Mouse (Mus musculus) neural tube, embryonic 15.5 days (tissue): Measurements from ENCODE around the gene Hist1h3d. TPM values are rescaled to one million over a fixed set of nuclear protein-coding genes. Genes with fewer than 3 reads are reported as not detected.
A peak's percentile ranks its signal among the peaks of the same experiment; 100 is the strongest.
"Not testable (repeated sequence)": the region's sequence is repeated elsewhere in the genome, so short reads cannot be mapped to it uniquely, and the experiment has no call there.

Source experiments
- ATAC-seq: fragments of 200-750 bp; cut with Nextera tagmentation; 2 replicates; pipeline ENCODE4 v1.8.0; 2017; ENCODE audit warnings: mild to moderate bottlenecking, moderate TSS enrichment, moderate library complexity; ENCODE audit not compliant: low FRiP score
- H3K27ac ChIP-seq: fragments of 300-500 bp; sonication (generic); replicated peaks from 2 replicates; pipeline ENCODE4 v1.5.1; 2015; ENCODE audit warnings: mild to moderate bottlenecking, inconsistent platforms
- H3K27me3 ChIP-seq: fragments of 300-500 bp; sonication (generic); replicated peaks from 2 replicates; pipeline ENCODE4 v1.6.1; 2015; ENCODE audit warnings: inconsistent platforms
- H3K36me3 ChIP-seq: fragments of 300-500 bp; sonication (generic); 2 replicates; pipeline ENCODE4 v1.6.1; 2015; ENCODE audit warnings: inconsistent platforms
- H3K4me1 ChIP-seq: fragments of 300-500 bp; sonication (generic); 2 replicates; pipeline ENCODE4 v1.6.1; 2015; ENCODE audit warnings: inconsistent platforms
- H3K4me2 ChIP-seq: fragments of 300-500 bp; sonication (generic); 2 replicates; pipeline ENCODE4 v1.6.1; 2015; ENCODE audit warnings: inconsistent platforms, mild to moderate bottlenecking, moderate library complexity
- H3K4me3 ChIP-seq: fragments of 300-500 bp; sonication (generic); replicated peaks from 2 replicates; pipeline ENCODE4 v1.5.1; 2015; ENCODE audit warnings: mild to moderate bottlenecking, inconsistent platforms
- H3K9ac ChIP-seq: fragments of 300-500 bp; sonication (generic); replicated peaks from 2 replicates; pipeline ENCODE4 v1.6.1; 2015; ENCODE audit warnings: mild to moderate bottlenecking, inconsistent platforms
- H3K9me3 ChIP-seq: fragments of 300-500 bp; sonication (generic); replicated peaks from 2 replicates; pipeline ENCODE4 v1.6.1; 2016; ENCODE audit warnings: inconsistent platforms
- WGBS: fragments of 180-500 bp; shearing (Covaris S2); methylation state at CpG from one replicate; pipeline ENCODE4 v1.1.7; 2015; ENCODE audit warnings: mixed read lengths; 5-methylcytosine and 5-hydroxymethylcytosine counted together
- polyA plus RNA-seq: library from polyadenylated mRNA; unstranded; fragments of >200 nt; fragmentation: Nextera tagmentation; extraction: Ambion mirVana; gene quantifications from 2 replicates; pipeline ENCODE4 v1.2.1, GENCODE M21; 2015

Hist1h3d gene
- 0.88 and 2.0 TPM in 2 replicates for polyA plus RNA-seq

DNA sequence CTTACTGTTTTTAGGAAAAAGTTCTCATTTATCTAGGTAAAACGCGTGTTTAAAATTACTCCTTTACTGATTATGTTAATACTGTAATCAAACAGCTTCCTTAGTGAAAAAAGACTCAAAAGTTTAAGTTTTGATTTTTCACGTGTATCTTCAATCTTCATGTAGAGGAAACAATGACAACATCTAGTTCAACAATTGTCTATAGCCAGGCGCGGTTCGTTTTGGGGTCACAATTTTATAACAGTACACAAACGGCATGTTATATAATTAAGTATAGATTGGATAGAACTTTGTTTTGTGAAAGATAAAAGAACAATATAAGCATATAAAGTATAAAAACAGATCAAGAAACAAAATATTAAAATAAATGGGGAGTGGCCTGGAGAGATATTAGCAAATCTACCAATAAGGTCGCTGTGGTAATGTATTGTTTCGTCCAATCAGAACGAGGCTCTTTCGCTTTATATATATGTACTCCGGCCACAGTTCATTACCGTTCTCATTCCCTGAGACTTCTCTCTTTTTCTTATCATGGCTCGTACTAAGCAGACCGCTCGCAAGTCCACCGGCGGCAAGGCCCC, at the start of gene Hist1h3d:
Gene Hist1h3d, plus strand, starts transcription at position 493 of the 581 bp plus-strand sequence.
- peak within 1 kb of the TSS; percentile 56 for H3K9ac ChIP-seq
- peaks cover 32% of the 10 kb centered on the region for H3K4me1 ChIP-seq
- peak within 1 kb of the TSS; percentile 81 for H3K27ac ChIP-seq
- no peaks in the 10 kb centered on the region for H3K9me3 ChIP-seq
- ATAC-seq, result peak; percentile 46
- no peaks in the 10 kb centered on the region for H3K36me3 ChIP-seq
- H3K4me2 ChIP-seq, result peak within 1 kb of the TSS; percentile 71
- under 1% methylated on average over 18 of the region's 18 CpGs for WGBS
- no peaks in the 10 kb centered on the region for H3K27me3 ChIP-seq
- peak within 1 kb of the TSS; percentile 41 for H3K4me3 ChIP-seq

GRCm38 (mm10) chr13:23525901-23526300, 49.7 kb upstream of the Hist1h3d start:
- H3K4me3 ChIP-seq, result peak overlapping the region; percentile 53
- H3K4me2 ChIP-seq, result peak overlapping the region; percentile 58
- H3K27me3 ChIP-seq, result no peaks in the 10 kb centered on the region
- H3K9ac ChIP-seq, result no peak overlapping the region
- no peaks in the 10 kb centered on the region for H3K36me3 ChIP-seq
- 2% methylated on average over 10 of the region's 10 CpGs for WGBS
- no peaks in the 10 kb centered on the region for H3K9me3 ChIP-seq
- no peak overlapping the region for H3K27ac ChIP-seq
- peaks cover 17% of the 10 kb centered on the region for H3K4me1 ChIP-seq
- no peak for ATAC-seq

DNA sequence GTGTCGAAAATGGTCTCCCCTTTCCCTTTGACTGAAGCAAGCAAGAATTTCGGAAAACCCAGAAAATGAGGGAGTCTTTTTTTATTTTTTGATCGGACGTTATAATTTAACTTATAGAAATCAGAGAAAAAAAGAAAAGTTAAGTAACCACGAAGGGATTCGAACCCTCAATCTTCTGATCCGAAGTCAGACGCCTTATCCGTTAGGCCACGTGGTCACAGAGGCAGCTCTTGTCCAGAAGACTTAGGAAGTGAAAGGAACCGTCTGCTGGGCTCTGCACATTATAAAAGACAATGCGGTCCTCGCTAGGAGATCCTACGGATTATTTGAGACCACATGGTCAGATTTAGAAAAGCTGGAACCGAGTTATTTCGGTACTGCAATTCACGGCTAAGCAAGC, 49.3 kb upstream of the Hist1h3d start:
- peak; percentile 60; the same call in 1 of the 2 replicates for ATAC-seq
- WGBS, result under 1% methylated on average over 17 of the region's 17 CpGs
- H3K9me3 ChIP-seq, result no peaks in the 10 kb centered on the region

GRCm38 (mm10) chr13:23529005-23529404, 46.6 kb upstream of the Hist1h3d start:
- Histone ChIP-seq H3K4me2 (no peak overlapping the region), H3K9me3 (no peaks in the 10 kb centered on the region), H3K27me3 (no peaks in the 10 kb centered on the region), H3K4me3 (no peak overlapping the region), H3K9ac (no peak overlapping the region), H3K4me1 (peaks cover 32% of the 10 kb centered on the region), H3K27ac (no peak overlapping the region), H3K36me3 (no peaks in the 10 kb centered on the region)
- WGBS, result 33% methylated on average over 5 of the region's 5 CpGs
- no peak for ATAC-seq

More for the DNA sequence above, 49.3 kb upstream of the Hist1h3d start:
- Histone ChIP-seq H3K27me3 (no peaks in the 10 kb centered on the region), H3K9ac (peak overlapping the region; percentile 48; the same call in 1 of the 2 replicates), H3K4me2 (peak overlapping the region; percentile 58), H3K27ac (peak overlapping the region; percentile 81), H3K36me3 (no peaks in the 10 kb centered on the region), H3K4me3 (peak overlapping the region; percentile 53), H3K4me1 (peaks cover 17% of the 10 kb centered on the region)

- peak overlapping the region; percentile 87 for H3K4me2 ChIP-seq
- peak overlapping the region; percentile 96 for H3K27ac ChIP-seq
- H3K9ac ChIP-seq, result peak overlapping the region; percentile 73
- H3K4me1 ChIP-seq, result peaks cover 38% of the 10 kb centered on the region
- H3K27me3 ChIP-seq, result no peaks in the 10 kb centered on the region
- peak overlapping the region; percentile 56 for H3K4me3 ChIP-seq
- no peaks in the 10 kb centered on the region for H3K9me3 ChIP-seq
- H3K36me3 ChIP-seq, result no peaks in the 10 kb centered on the region
- ATAC-seq, result no peak
- WGBS, result 26% methylated on average over 2 of the region's 2 CpGs
Measured at GRCm38 (mm10) chr13:23529480-23530165, 45.9 kb upstream of the Hist1h3d start.

GRCm38 (mm10) chr13:23530181-23530900, 45.2 kb upstream of the Hist1h3d start:
- no peaks in the 10 kb centered on the region for H3K9me3 ChIP-seq
- peak overlapping the region; percentile 56 for H3K4me3 ChIP-seq
- H3K9ac ChIP-seq, result peak overlapping the region; percentile 73
- H3K36me3 ChIP-seq, result no peaks in the 10 kb centered on the region
- no peaks in the 10 kb centered on the region for H3K27me3 ChIP-seq
- peak overlapping the region; percentile 96 for H3K27ac ChIP-seq
- peak overlapping the region; percentile 87 for H3K4me2 ChIP-seq
- 0% methylated on average over 20 of the region's 20 CpGs for WGBS
- ATAC-seq, result peak; percentile 20; the same call in 1 of the 2 replicates
- H3K4me1 ChIP-seq, result peaks cover 39% of the 10 kb centered on the region

- Histone ChIP-seq H3K36me3 (no peaks in the 10 kb centered on the region), H3K4me2 (peak within 1 kb of the TSS; percentile 87), H3K9me3 (no peaks in the 10 kb centered on the region), H3K9ac (peak within 1 kb of the TSS; percentile 73), H3K27ac (peak within 1 kb of the TSS; percentile 96), H3K4me1 (peaks cover 34% of the 10 kb centered on the region), H3K4me3 (peak within 1 kb of the TSS; percentile 56), H3K27me3 (no peaks in the 10 kb centered on the region)
- ATAC-seq, result peak; percentile 89
- under 1% methylated on average over 62 of the region's 70 CpGs for WGBS
Measured at GRCm38 (mm10) chr13:23530901-23531875, 44.4 kb upstream of the Hist1h3d start, which contains the start of gene Hist1h4h. Gene Hist1h4h (plus strand): TSS chr13:23531050.

DNA sequence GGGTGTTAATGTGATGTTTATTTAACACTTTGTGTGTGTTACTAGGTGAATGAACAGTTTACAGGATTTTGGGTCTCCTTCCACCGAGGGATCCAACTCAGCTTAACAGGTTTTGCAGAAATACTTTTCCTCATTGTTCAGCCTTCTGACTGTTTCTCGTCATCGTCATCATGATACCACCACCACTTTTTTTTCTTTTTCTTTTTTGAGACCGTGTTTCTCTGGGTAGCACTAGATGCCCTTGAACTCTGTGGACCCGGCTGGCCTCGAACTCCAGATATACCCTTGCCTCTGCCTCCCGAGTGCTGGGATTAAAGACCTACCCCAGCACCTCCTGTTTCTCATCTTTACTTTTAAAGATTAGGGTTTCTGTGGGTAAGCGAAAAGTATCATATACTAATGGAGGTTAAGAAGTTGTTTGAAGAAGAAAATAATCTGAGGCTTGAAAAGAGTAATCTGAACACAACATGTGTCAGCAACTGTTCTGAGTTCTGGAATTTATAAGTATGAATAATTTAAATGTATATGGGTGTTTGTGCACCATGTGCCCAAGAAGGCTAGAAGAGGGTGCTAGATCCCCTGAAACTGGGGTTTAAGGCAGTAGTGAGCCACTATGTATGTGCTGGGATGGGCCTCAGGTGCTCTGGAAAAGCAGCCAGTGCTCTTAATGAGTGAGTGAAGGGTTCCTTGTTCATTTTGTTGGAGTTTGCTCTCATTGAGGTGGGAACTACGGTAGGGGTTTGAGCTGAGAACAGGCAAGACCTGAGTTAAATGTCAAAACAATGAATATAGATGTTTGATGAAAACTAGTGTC, 43.1 kb upstream of the Hist1h3d start:
- Histone ChIP-seq H3K4me2 (peak overlapping the region; percentile 87), H3K27me3 (no peaks in the 10 kb centered on the region), H3K4me1 (peaks cover 31% of the 10 kb centered on the region), H3K27ac (peak overlapping the region; percentile 96; the same call in 1 of the 2 replicates), H3K36me3 (no peaks in the 10 kb centered on the region), H3K9me3 (no peaks in the 10 kb centered on the region), H3K9ac (peak overlapping the region; percentile 65), H3K4me3 (peak overlapping the region; percentile 56)
- 25% methylated on average over 9 of the region's 9 CpGs for WGBS
- ATAC-seq, result no peak

GRCm38 (mm10) chr13:23533560-23534367, 41.8 kb upstream of the Hist1h3d start, which contains the start of gene Hist1h2af:
Gene Hist1h2af (plus strand): TSS chr13:23533906.
- ATAC-seq, result peak; percentile 25; the same call in 1 of the 2 replicates
- H3K36me3 ChIP-seq, H3K27me3 ChIP-seq, H3K9me3 ChIP-seq: not testable (repeated sequence)
- peak within 1 kb of the TSS; percentile 87 for H3K4me2 ChIP-seq
- H3K27ac ChIP-seq, result peak within 1 kb of the TSS; percentile 77
- peak within 1 kb of the TSS; percentile 56 for H3K4me3 ChIP-seq
- under 1% methylated on average over 25 of the region's 53 CpGs for WGBS
- H3K4me1 ChIP-seq, result peaks cover 31% of the 10 kb centered on the region
- H3K9ac ChIP-seq, result peak within 1 kb of the TSS; percentile 40
